32 mouse cellular contexts compared by ENCODE assay signal in genomic region chr14:17727878-17728277, GRCm38 (mm10).
"Had no signal": no experiment of that assay in that cellular context is flagged by ENCODE, and none has a peak within 500 bp of the region (broad histone marks: within the 10 kb centered on the region; RNA-seq: fewer than 3 reads in every experiment).

No protein-coding gene starts in this region.

- H3K27me3 ChIP-seq: limb, embryonic 12.5 days; limb, embryonic 13.5 days; limb, embryonic 15.5 days; liver, embryonic 12.5 days; liver, embryonic 13.5 days; liver, embryonic 15.5 days; lung, embryonic 15.5 days; megakaryocyte, embryonic 14.5 days; midbrain, embryonic 12.5 days; midbrain, embryonic 13.5 days; midbrain, embryonic 15.5 days; neural tube, embryonic 12.5 days; neural tube, embryonic 13.5 days had no signal

- DNase-seq: left cerebral cortex, postnatal 4 days; liver; liver, embryonic 13.5 days; lung, adult 18-20 months; lung, adult 2 months; lung, embryonic 14.5 days; lung, postnatal 10 days; lung, postnatal 14 days; lung, postnatal 36 days; lung, postnatal 4 days; midbrain, embryonic 14.5 days had no signal

- H3K9ac ChIP-seq: limb, embryonic 12.5 days; limb, embryonic 13.5 days; limb, embryonic 15.5 days; liver, embryonic 12.5 days; liver, embryonic 13.5 days; liver, embryonic 14.5 days; liver, embryonic 15.5 days; lung, embryonic 14.5 days; lung, embryonic 15.5 days; midbrain, embryonic 12.5 days; midbrain, embryonic 13.5 days; midbrain, embryonic 15.5 days; neural tube, embryonic 12.5 days; neural tube, embryonic 13.5 days had no signal

- H3K4me3 ChIP-seq: limb, embryonic 10.5 days; limb, embryonic 12.5 days; limb, embryonic 13.5 days; limb, embryonic 15.5 days; liver, embryonic 12.5 days; liver, embryonic 13.5 days; liver, embryonic 15.5 days; lung, embryonic 15.5 days; megakaryocyte, embryonic 14.5 days; midbrain, embryonic 10.5 days; midbrain, embryonic 12.5 days; midbrain, embryonic 13.5 days; midbrain, embryonic 15.5 days; myocyte; neural tube, embryonic 12.5 days; neural tube, embryonic 13.5 days had no signal

- H3K9me3 ChIP-seq: limb, embryonic 10.5 days; limb, embryonic 12.5 days; limb, embryonic 13.5 days; limb, embryonic 15.5 days; liver, embryonic 12.5 days; liver, embryonic 13.5 days; liver, embryonic 15.5 days; lung, embryonic 15.5 days; megakaryocyte, embryonic 14.5 days; midbrain, embryonic 10.5 days; midbrain, embryonic 12.5 days; midbrain, embryonic 13.5 days; midbrain, embryonic 15.5 days; neural tube, embryonic 12.5 days; neural tube, embryonic 13.5 days had no signal

- H3K4me2 ChIP-seq: limb, embryonic 12.5 days; limb, embryonic 13.5 days; limb, embryonic 15.5 days; liver, embryonic 11.5 days; liver, embryonic 12.5 days; liver, embryonic 13.5 days; liver, embryonic 15.5 days; lung, embryonic 14.5 days; lung, embryonic 15.5 days; midbrain, embryonic 11.5 days; midbrain, embryonic 12.5 days; midbrain, embryonic 13.5 days; midbrain, embryonic 15.5 days; neural tube, embryonic 12.5 days; neural tube, embryonic 13.5 days had no signal

- H3K27ac ChIP-seq: limb, embryonic 10.5 days; limb, embryonic 12.5 days; limb, embryonic 13.5 days; limb, embryonic 15.5 days; liver, embryonic 12.5 days; liver, embryonic 13.5 days; liver, embryonic 14.5 days; liver, embryonic 15.5 days; lung, embryonic 15.5 days; macrophage; midbrain, embryonic 10.5 days; midbrain, embryonic 12.5 days; midbrain, embryonic 13.5 days; midbrain, embryonic 15.5 days; neural tube, embryonic 12.5 days; neural tube, embryonic 13.5 days had no signal

- ATAC-seq: liver, embryonic 12.5 days; lung, postnatal 0 days; midbrain, embryonic 13.5 days; midbrain, embryonic 15.5 days; midbrain, embryonic 16.5 days had no signal

- H3K36me3 ChIP-seq: limb, embryonic 10.5 days; limb, embryonic 12.5 days; limb, embryonic 13.5 days; limb, embryonic 15.5 days; liver, embryonic 12.5 days; liver, embryonic 13.5 days; liver, embryonic 15.5 days; lung, embryonic 15.5 days; midbrain, embryonic 10.5 days; midbrain, embryonic 12.5 days; midbrain, embryonic 13.5 days; midbrain, embryonic 15.5 days; neural tube, embryonic 12.5 days; neural tube, embryonic 13.5 days had no signal

- H3K4me1 ChIP-seq: limb, embryonic 10.5 days; limb, embryonic 13.5 days; limb, embryonic 15.5 days; liver, embryonic 12.5 days; liver, embryonic 13.5 days; liver, embryonic 15.5 days; lung, embryonic 15.5 days; megakaryocyte, embryonic 14.5 days; midbrain, embryonic 15.5 days had no signal
